Mouse (Mus musculus) ES-E14 (cell line): ENCODE measurements at regions not wholly inside any gene's neighbourhood (a gene's known extent, or its start where the extent isn't known, plus 50 kb on each side); places are given as distances from the start of the nearest gene placed in this dataset.
A peak's percentile ranks its signal among the peaks of the same experiment; 100 is the strongest.

Source experiments
- DNase-seq: peaks from one replicate; pipeline ENCODE4 v3.0.0-alpha.2; 2013; ENCODE audit warnings: low read depth, low spot score
- H3K27ac ChIP-seq: 2 replicates; pipeline ENCODE4 v1.5.1; 2012; ENCODE audit warnings: low read depth, mild to moderate bottlenecking, low read length, moderate library complexity, mixed read lengths; ENCODE audit not compliant: poor library complexity, insufficient read depth, severe bottlenecking
- H3K36me3 ChIP-seq: 2 replicates; pipeline ENCODE4 v1.6.1; 2012; ENCODE audit warnings: mild to moderate bottlenecking, low read length, moderate library complexity, mixed read lengths; ENCODE audit not compliant: control insufficient read depth, poor library complexity, insufficient read depth, severe bottlenecking
- H3K4me1 ChIP-seq, 2 experiments: fragments of 150-350 bp in 1 of 2; sonication (generic) in 1 of 2; 2 replicates each; pipeline ENCODE4 v1.6.1; 2012; ENCODE audit warnings: low read length in 2 of 2, mild to moderate bottlenecking in 1 of 2, mixed read lengths in 1 of 2; ENCODE audit not compliant: control insufficient read depth in 2 of 2, insufficient read depth in 2 of 2, poor library complexity in 1 of 2
- H3K4me3 ChIP-seq, 2 experiments: fragments of 150-350 bp in 1 of 2; sonication (generic) in 1 of 2; 2 replicates each; pipeline ENCODE4 v1.5.1; 2012; ENCODE audit warnings: low read length in 2 of 2, low read depth in 1 of 2, mild to moderate bottlenecking in 1 of 2, mixed read lengths in 1 of 2; ENCODE audit not compliant: insufficient read depth in 1 of 2, poor library complexity in 1 of 2, severe bottlenecking in 1 of 2
- H3K9ac ChIP-seq: 2 replicates; pipeline ENCODE4 v1.6.1; 2012; ENCODE audit warnings: low read depth, mild to moderate bottlenecking, low read length, mixed read lengths; ENCODE audit not compliant: poor library complexity, insufficient read depth, severe bottlenecking
- H3K9me3 ChIP-seq: fragments of 150-350 bp; sonication (generic); 2 replicates; pipeline ENCODE4 v1.6.1; 2012; ENCODE audit warnings: low read depth, mild to moderate bottlenecking, low read length; ENCODE audit not compliant: control insufficient read depth, insufficient read depth
- CHD2 ChIP-seq: IDR thresholded peaks from 2 replicates; pipeline ENCODE4 v1.6.1; 2014; ENCODE audit warnings: mild to moderate bottlenecking, low read depth, low read length, inconsistent platforms
- HCFC1 ChIP-seq: IDR thresholded peaks from 2 replicates; pipeline ENCODE4 v1.6.1; 2012; ENCODE audit warnings: low read length, inconsistent platforms, borderline replicate concordance; ENCODE audit not compliant: insufficient read depth
- MAFK ChIP-seq: IDR thresholded peaks from 2 replicates; pipeline ENCODE4 v1.6.1; 2014; ENCODE audit warnings: mild to moderate bottlenecking, low read depth, low read length, inconsistent platforms; ENCODE audit not compliant: insufficient read depth
- ZC3H11A ChIP-seq: IDR thresholded peaks from 2 replicates; pipeline ENCODE4 v1.6.1; 2012; ENCODE audit warnings: low read depth, mild to moderate bottlenecking, inconsistent platforms, low read length, borderline replicate concordance
- ZNF384 ChIP-seq: IDR thresholded peaks from 2 replicates; pipeline ENCODE4 v1.6.1; 2012; ENCODE audit warnings: low read depth, low read length, inconsistent platforms
- in situ Hi-C, 2 experiments: fragments of 600-800 bp; cut with MboI; formaldehyde crosslinking; loops; one replicate each; pipeline ENCODE4 v1.15.1; 2025; ENCODE audit warnings: low sequenced_read_pairs in 2 of 2, inconsistent platforms in 1 of 2; ENCODE audit not compliant: unreplicated experiment in 2 of 2

- TF ChIP-seq ZC3H11A (no peak), MAFK (no peak), ZNF384 (no peak), CHD2 (no peak), HCFC1 (no peak)
- Histone ChIP-seq H3K27ac (no peak overlapping the region), H3K4me3 (peak overlapping the region; percentile 22 to 27; a peak in 2 of 4 replicates), H3K4me1 (no peaks in the 10 kb centered on the region), H3K36me3 (no peaks in the 10 kb centered on the region), H3K9ac (no peak overlapping the region), H3K9me3 (no peaks in the 10 kb centered on the region)
- in situ Hi-C loops: no loop called here
- DNase-seq: no peak
These were observed 607.2 kb downstream of the Psat1 start for GRCm38 (mm10) chr19:15339979-15340304.

- in situ Hi-C loops: no loop called here
- DNase-seq: no peak
- Histone ChIP-seq H3K9ac (no peak overlapping the region), H3K9me3 (no peaks in the 10 kb centered on the region), H3K4me1 (no peaks in the 10 kb centered on the region), H3K27ac (no peak overlapping the region), H3K36me3 (no peaks in the 10 kb centered on the region), H3K4me3 (no peak overlapping the region)
- TF ChIP-seq HCFC1: no peak
- no peak for TF ChIP-seq ZC3H11A
- no peak for TF ChIP-seq ZNF384
These were observed 617.0 kb downstream of the Psat1 start for GRCm38 (mm10) chr19:15330155-15330554.

DNA sequence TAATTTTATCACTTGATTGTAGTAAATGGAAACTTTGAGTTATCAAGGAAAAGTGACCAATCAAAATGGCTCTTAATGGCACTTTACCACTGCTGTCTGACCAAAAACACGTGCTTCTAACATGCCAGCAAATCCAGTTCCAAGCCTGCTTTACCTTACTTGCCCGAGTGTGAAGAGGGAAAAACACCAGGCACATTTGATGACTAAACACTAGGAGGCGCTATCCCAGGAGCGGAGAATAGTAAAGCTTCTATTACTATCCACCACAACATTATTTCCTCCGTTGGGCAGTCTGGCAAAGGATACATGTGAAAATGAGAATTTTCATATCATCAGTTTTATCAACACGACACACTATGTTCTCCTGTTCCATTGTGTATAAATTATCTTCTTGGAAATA is 647.7 kb downstream of the Psat1 start:
- in situ Hi-C loops: no loop called here
- H3K4me1 ChIP-seq: no peaks in the 10 kb centered on the region

DNA sequence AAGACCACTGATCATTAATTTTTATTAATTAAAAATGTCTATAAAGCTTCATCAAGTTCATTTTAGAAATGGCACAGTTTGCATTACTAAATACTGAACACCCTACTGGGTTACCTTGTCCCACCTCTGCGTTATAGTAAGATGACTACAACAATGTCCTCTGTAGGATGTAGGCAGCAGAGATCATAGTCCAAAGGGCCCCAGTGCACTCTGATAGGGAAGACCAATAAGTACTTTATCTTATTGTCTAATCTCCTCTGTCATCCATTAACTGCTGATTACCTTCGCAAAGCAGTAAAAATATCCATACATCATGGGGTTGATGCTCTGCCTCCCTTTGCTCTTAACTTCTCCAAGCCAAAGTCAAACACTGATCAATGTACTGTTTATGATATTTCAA is 662.1 kb downstream of the Psat1 start:
- TF ChIP-seq MAFK (no peak), CHD2 (no peak), ZC3H11A (no peak), ZNF384 (no peak), HCFC1 (no peak)
- Histone ChIP-seq H3K27ac (no peak overlapping the region), H3K9me3 (no peaks in the 10 kb centered on the region), H3K9ac (no peak overlapping the region), H3K4me1 (no peaks in the 10 kb centered on the region), H3K36me3 (no peaks in the 10 kb centered on the region), H3K4me3 (no peak overlapping the region)
- no peak for DNase-seq
- in situ Hi-C loops: no loop called here

More for the DNA sequence above, 647.7 kb downstream of the Psat1 start:
- Histone ChIP-seq H3K9ac (no peak overlapping the region), H3K27ac (no peak overlapping the region), H3K9me3 (no peaks in the 10 kb centered on the region), H3K36me3 (no peaks in the 10 kb centered on the region), H3K4me3 (no peak overlapping the region)
- DNase-seq: peak; percentile 24
- TF ChIP-seq CHD2: no peak
- TF ChIP-seq ZC3H11A: peak; percentile 27; the same call in 1 of the 2 replicates
- no peak for TF ChIP-seq ZNF384
- TF ChIP-seq MAFK: no peak

- H3K27ac ChIP-seq: no peak overlapping the region
- H3K36me3 ChIP-seq: no peaks in the 10 kb centered on the region
- no peaks in the 10 kb centered on the region for H3K9me3 ChIP-seq
- DNase-seq: no peak
- no peaks in the 10 kb centered on the region for H3K4me1 ChIP-seq
- in situ Hi-C loops: no loop called here
- no peak for TF ChIP-seq HCFC1
- no peak for TF ChIP-seq MAFK
- TF ChIP-seq ZNF384: no peak
- TF ChIP-seq CHD2: no peak
- no peak for TF ChIP-seq ZC3H11A
- no peak overlapping the region for H3K9ac ChIP-seq
- H3K4me3 ChIP-seq: no peak overlapping the region
These were observed 644.9 kb upstream of the Tle4 start for GRCm38 (mm10) chr19:15242781-15243180.
